Mouse (Mus musculus): ENCODE data around the gene Dolk.

Gene Dolk

DNA sequence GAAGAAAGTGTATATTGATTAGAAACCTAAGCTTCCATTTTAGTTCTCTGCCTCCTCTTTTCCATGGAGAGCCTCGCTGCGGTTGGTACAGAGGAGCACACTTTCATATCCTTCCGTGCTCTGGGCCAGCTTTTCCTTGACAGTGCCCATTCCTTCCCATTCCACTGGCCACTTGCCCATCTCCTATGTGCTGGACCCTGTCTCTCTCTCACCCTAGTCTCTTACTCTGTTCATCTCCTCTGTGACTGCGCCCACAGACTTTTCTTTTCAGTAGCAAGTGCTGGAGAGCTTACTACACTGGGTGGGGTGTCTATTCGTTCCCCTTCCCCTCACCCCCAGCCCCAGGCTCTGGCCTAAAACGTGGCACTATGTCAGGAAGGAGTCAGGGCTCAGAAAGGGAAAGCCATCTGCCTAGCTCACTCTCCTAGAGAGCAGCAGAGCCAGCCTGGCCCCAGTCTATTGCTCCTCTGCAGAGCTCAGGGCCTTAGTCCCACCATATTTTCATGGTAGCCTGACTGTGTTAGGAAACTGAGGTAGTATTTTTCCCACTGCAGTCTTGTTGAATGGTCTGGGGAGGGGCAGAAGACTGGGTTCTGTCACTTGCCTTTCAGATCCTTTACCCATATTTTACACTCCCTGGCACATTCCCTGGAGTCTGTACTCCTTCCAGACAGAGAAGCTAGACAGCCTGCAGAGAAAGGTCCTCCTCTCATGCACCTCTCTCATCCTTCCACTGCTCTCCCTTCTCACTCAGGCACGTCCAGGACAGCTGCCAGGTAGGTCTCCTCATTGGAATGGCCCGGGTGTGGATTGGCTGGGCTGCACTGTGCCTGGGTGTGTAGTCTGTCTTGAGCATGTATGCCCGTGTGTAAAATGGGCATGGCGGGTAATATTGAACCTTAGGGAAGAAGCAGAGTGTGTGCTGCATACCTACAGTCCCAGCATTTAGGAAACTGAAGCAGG lies 35.7 kb downstream of the Dolk start:
- no peak for DNase-seq (ENCODE audit: low read depth)

DNA sequence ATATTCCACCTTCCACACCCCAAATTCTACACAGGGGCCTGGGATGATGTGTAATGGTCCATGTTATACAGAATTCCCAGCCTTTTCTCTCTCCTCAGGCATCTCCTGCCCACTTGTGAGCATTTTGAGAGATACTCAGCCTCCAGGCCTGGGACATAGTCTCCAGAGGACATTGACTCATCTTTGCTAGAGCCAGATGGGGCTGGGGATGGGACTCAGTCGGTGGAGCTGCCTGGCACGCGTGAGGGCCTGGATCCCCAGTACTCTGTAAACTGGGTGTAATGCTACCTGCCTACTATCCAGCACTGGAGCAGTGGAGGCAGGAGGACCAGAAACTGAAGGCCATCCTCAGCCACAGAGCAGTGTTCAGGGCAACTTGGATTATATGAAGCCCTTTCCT lies 37.0 kb downstream of the Dolk start:
- DNase-seq (ENCODE audit: low read depth), result no peak

DNA sequence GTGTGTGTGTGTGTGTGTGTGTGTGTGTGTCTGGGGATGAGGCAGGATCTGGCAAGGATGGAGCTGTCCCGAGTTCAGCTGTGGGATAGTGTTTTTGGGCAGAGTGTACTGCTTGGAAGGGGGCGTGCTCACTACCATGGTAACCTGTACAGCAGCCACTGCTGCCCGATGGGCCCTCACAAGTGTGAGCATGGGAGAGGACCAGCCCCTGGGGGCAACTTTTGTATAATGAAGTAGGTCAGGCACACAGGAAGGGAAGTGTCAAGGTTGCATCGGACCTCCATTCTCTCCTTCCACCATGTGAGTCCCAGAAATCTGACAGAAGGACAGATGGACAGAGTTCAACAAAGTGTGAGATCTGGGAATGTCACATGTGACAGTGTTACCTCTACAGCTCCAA lies 38.5 kb downstream of the Dolk start:
- DNase-seq (ENCODE audit: low read depth), result no peak

DNA sequence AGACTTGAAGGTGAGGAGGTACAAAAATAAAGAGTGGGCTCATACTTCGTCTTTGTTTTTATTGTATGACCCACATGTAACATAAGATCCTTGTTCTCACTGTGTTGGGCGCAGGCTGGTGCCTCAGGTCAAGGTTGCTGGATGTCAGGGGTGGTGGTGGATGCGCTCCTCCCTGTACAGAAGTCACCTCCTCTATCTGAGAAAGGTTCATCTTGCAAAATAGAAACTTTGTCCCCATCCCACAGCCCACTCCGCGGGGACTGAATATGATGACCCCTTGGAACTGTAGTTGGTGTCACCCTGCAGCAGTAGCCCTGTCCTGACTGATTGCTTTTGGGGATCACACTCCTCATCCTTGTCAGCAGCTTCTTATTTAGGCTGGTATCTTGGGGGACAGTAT lies 39.1 kb downstream of the Dolk start:
- no peak for DNase-seq (ENCODE audit: low read depth)

DNA sequence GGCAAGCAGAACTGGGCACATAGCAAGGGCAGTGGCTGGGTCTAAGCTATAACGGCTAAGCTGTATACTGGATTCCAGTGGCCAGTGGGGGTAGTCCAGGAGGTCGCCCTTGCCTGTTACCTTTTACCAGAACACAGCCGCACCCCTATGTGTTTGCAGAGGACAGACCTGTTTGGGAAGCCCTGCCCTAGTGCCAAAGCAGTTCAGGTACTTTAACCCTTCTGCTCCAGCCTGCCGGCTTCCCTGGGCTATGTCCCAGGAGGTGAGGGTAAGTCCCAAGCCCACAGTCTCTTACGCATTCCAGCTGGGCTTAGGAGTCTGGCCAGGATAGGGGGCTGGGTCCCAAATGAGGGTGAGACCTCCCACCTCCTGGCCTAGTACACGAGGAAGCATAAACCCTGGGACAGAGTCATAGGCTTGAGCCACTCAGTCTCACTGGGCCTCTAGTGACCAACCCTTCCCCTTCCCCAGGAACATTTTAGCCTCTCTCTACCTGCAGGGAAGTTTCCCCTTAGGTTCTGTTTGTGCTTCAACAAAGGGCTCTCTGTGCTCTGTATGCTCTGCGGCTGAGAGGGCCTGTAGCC lies 41.4 kb downstream of the Dolk start:
- DNase-seq (ENCODE audit: low read depth), result no peak

DNA sequence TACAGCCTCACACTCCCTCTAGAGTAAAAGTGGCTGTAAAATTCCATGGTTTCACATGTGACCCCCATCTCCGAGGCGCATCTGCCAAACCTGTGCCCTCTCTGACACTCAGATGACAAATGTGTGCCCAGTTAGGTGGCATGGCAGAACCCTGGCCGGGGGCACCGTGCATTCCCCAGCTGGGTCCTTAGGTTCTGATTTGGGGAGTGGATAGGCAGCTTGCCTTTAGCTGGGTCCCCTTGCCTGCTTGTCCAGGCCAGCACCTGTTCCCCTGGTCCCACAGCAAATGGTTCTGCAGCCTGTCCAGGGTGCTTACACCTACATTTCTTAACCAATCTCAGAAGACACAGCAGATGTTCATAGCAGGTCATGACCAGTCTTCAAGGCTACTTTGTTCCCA lies 42.7 kb downstream of the Dolk start:
- no peak for DNase-seq (ENCODE audit: low read depth)

DNA sequence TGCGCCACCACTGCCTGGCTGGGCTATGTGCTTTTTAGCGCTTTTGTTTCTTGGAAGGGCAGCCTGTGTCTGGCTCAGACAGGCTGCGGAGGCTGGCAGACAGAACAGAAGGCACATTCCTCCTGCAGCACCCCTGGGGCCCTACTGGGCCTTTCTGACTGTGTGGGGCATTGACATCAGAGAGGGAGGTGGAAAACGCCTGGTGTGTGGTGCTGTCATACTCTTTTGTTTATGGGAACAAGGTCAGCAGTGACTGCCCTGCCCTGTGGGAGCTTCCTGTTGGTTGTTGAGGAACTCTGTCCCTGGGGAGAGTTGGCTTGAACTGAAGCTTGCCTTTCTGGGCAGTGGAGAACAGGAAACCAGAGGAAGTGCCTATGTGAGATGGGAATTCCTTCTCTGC lies 43.6 kb downstream of the Dolk start:
- no peak for DNase-seq (ENCODE audit: low read depth)

DNA sequence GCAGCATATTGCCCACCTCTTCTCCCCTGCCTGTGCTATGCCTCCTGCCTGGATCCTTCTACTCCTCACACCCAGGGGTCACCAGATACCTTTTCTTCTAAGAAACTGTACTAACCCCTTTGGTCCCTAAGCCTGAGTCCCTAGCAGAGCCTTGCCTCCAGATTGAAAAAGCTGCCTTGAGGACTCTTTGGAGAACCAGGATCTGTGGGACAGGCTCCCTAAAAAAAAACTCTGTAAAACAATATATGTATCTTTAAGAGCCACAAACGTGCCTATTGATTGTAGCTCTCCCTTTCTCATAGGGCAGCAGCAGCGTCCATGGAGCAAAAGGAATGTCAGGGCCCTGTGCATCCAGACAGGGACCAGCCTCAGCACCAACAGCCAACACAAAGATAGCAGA lies 45.9 kb downstream of the Dolk start, which contains the start of gene Gm28035:
TSS of gene Gm28035 (plus strand) at position 301 of the 400 bp plus-strand sequence.
- DNase-seq (ENCODE audit: low read depth), result no peak

DNA sequence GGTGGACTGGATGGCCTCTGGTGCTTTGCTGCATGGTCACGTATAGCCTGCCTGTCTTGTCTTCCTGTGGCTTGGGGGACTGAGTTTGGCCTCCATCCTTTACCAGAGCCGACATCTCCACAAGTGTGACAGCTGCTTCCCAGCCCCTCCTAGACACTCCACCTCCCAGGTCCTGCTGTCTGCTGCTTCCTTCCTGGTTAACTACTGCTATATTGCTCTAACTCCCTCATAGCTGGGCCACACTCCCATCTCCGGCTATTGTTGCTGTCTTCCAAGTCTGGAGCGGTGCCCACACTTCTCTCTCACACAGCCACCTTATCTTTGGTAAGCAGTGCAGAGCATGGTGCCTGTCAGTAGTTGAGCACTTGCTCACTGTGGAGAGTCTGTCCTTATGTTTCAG lies 46.4 kb downstream of the Dolk start:
- DNase-seq (ENCODE audit: low read depth), result no peak

DNA sequence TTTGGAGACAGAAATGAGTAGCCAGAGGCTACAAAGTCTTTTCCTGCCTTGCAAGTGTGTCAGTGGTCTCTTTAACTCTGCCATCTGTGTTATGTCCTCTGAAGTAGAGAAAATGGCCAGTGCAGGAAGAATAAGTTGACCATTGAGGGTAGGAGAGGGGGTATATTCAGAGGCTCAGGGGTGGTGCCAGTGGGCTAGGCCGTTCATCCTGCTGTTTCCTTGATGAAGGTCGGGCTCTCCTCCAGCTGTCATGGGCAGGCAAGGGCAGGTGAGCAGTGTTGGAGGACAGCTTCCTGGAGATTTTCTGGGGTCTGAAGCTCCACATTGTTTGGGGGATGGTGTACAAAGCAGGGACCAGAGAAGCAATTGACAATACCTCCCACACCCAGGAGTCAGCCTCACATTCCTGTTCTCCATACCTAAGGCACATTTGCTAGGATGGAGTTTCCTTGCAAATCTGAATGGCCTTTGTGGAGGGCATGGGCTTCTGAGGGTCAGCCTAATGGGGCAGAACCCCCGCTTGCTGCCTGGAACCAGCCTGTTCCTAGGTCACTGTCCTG lies 47.1 kb downstream of the Dolk start:
- no peak for DNase-seq (ENCODE audit: low read depth)

DNA sequence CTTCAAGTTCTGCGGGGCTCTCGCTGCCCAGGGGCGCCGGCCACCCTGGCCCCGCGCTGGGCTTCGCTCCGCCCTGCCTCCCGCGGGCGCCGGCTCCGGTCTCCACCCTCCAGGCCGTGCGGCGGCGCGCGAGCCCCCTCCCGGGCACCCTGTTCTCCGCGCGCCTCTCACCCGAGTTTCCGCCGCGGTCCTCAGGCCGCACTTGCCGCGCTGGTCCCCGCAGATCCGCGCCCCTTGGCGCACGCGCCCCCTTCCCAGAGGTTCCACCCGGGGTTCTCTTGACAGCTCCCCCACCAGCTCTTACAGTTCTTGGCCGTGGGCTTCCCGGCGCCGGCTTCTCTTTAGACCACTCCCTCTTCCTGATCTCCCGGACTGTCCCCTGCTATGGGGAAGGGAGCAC lies 48.3 kb downstream of the Dolk start:
- peak; percentile 49 for DNase-seq (ENCODE audit: low read depth)

DNA sequence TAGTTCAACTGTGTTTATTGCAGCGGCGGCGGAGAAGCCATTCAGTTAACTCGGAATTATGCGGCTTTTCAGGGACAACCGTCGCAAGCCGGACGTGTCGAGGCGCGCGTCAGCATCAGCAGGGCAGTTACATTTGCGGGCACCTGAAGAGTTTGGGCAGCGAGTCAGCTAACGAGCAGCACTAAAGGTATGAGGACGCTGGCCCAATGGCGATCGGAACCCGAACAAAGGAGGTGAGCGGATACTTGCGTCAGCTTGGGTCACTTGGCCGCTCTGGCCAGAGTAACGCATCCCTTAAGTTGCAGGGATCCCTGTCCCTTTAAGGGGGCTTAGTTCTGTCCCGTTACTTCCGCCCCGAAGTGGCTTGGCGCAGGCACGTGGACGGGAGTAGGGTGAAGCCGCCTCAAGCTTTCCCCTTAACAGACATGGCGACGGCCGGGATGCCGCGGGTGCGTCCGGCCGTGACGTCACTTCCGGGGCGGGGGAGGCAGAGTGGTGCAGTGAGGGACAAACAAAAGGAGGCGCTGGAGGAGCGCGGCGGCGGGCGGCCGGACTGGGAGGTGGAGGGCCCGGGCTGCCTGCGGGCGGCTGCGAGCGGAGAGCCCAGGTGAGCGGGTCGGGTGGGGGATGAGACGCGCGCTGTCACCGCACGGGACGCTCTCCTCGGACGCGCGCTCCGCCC lies 48.8 kb downstream of the Dolk start, which contains the start of gene Lrrc8a:
TSS of gene Lrrc8a (plus strand) at position 517 of the 682 bp plus-strand sequence.
- peak; percentile 99 for DNase-seq (ENCODE audit: low read depth)

DNA sequence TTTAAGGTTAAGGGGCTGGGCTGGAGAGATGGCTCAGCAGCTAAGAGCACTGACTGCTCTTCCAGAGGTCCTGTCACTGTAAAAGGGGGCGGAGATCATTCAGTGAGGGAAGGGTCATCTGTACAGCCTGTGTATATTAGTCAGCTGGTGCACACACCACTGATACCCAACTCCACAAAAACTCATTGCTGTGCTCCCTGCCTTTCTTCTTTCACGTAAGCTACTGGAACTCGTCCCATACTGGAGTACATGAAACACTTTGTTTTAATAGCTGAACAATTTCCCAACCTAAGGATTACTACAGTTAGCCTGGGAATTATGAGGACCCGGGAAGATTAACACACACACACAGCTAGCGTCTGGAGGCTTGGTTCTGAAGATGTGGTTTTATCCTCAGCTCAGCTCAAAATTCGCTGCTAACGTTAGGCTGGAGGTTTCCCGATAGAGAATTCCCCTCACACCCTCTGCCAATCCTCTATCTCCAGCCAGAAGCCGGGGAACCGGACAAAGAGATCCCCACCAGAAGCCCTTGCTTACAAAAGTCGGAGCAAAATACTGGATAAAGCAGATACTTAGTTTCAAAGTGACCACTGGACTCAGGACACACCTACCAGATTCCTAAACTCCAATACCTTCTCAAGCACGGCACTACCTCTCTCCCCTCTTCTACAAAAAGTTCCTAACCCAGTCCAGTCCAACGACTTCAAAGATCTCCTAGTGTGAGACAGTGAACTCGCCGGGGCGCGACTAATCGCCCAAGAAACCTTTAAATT lies 49.5 kb downstream of the Dolk start:
- peak; percentile 70 for DNase-seq (ENCODE audit: low read depth)

DNA sequence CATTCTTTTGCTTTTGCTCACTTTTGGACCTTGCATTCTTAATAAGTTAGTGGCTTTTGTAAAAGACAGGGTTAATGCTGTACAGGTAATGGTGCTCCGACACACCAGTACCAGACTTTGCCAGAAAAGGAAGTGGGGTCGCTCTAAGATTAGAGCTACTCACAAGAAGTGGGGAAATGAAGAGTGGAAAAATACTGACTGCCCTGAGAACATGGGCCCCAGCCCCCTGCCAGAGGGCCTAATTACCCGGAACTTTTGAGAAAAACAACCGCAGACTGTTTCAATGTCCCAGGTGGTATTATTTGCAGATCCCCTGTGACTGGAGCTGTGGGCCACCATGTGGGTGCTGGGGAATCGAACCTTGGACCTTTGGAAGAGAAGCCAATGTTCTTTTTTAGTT lies 50.5 kb downstream of the Dolk start:
- DNase-seq (ENCODE audit: low read depth), result no peak
